Mouse (Mus musculus): ENCODE data around the gene Slc6a6.

Slc6a6 gene

DNA sequence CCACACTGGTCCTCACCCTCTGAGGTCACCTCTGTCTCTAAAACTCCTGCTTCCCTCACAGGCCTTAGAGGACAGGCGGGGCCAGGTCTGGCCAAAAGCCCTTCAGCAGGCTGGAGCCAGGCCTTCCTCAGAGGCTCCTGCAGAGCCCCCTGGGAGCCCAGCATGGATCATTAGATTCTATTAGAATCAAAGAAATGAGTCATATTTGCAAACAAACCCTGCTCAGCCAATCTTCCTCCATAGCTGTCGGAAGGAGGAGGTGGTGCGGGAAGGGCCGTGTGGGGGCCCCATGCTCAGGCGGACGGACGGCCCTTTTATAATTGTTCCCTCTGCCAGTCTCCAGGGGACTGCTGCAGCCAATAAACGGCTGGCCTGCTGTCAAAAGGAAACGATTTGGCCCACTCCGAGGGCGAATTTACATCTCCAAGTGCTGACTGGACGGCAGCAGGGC lies 45.8 kb downstream of the Slc6a6 start:
- no peak for DNase-seq

DNA sequence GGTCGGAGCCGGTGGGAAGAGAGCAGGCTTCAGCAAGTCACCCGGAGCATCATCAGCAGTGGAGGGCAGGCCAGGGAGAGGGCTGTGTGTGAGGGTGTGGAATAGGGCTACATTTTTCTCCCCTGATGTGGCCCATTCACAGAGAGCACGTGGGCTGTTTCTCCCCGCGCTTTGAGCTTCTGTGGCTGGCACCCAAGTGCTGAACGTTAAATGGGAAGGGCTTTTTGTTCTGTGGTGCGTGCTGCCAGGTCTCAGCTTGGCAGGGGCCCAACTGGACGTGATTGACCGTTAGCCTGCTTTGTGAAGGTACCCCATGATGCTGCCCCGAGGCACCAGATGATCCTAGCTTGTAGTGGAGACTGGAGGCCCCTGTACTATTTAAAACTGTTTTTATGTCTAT lies 48.3 kb downstream of the Slc6a6 start:
- DNase-seq = no peak

DNA sequence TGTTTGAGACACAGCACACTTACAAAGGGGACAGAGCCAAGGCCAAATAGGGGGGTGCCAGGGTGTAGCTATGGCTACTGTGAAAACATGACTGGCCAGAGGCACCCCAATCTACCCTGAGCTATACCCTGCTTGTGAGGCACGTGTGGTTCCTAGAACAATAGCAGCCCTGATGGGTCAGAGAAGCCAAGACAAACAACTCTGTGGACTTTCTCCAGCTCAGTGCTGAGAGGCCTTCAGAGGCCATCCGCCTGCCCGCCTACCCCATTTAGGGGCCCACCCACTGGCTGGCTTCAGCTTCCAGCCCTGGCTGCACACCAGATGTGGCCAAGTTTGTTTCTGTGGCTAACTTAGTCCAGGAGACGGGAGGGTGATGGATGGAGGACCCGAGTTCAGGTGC lies 52.6 kb downstream of the Slc6a6 start:
- DNase-seq = no peak

DNA sequence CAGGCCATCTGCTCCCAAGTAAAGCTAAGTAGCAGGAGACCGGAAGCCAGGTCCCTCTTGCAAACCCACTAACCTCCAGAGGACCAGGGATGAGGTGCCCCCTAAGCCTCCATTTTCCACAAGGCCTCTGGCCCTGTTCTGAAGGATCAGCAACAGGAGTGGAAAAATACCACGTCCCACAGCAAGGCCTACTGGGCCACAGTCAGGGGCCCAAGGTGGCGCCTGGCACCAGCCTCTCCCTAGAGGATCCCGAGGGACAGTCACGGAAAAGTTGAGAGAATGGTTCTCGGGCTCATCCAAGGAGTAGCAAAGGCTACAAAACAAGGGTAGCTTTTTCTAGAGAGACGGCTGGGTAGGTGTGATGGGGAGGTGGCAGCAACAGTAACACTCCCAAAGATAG lies 53.6 kb downstream of the Slc6a6 start:
- no peak for DNase-seq

DNA sequence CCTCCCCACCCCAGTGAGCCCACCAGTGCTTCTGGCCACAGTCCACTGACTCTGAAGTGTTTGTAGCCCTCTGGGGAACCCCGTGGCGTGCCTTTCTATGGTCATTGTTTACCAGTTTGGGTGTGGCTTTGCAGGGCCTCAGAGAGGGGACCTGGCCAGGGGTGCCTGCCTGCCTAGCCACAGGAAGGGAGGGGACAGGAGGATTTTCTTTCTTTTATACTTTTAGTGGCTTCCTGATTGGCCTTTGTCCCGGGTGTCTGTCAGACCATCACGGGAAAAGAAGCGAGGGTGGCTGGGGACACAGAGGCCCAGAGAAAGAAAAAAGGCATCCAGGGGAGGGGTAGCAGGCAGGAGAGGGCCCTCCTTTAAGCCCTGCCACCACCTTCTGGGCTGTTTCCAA lies 54.2 kb downstream of the Slc6a6 start:
- no peak for DNase-seq

DNA sequence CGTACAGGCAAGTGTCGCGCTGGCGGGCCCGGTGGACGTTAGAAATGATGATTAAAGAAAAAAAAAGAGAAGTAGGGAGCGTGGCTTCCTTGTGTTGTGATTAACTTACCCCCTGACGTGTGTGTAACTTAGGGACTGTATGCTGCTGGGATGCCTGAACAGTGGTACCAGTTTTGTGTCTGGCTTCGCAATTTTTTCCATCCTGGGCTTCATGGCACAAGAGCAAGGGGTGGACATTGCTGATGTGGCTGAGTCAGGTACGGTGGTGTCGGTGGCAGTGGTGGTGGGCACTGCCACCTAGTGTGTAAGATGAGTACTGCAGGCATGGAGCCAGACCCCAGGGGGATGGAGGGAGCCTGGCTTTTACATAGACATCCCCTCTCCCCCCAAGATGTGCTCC lies 57.2 kb downstream of the Slc6a6 start:
- peak; percentile 45 for DNase-seq

DNA sequence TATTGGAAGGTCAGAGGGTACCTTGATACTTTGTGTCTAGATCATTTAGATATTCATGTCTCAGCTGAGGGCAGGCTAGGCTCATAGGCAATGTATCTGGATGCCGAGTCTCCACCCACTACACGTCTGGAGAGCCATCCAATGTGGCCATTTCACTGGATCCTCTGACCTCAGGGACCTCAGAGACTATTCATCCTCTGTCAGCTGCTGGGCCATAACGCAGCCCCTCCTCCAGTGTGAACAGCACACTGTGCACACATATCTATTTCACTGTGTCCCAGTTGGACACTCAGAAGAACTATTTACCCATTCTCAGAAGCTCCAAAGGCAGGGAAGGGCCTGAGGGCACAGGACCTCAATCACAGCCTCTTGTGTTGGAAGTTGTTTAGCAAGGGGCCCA lies 58.6 kb downstream of the Slc6a6 start:
- DNase-seq = no peak

DNA sequence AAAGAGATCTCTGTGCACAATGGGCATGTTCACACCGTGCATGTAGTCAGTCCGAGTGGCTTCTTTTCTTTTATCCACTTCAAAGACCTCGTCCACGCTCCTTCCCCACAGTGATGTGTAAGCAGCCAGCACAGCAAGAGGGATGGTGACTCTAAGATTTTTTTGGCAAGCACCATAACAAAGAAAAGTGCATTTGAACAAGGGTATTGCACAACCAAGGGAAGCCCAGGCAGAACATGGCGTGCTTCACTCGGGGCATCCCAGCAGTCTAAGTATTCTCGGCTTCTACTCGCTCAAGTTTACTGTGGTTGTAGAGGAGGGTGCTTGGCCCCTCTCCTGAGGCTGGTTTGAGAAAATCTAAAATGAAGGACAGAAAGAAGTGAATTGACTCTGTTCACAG lies 59.1 kb downstream of the Slc6a6 start:
- no peak for DNase-seq

DNA sequence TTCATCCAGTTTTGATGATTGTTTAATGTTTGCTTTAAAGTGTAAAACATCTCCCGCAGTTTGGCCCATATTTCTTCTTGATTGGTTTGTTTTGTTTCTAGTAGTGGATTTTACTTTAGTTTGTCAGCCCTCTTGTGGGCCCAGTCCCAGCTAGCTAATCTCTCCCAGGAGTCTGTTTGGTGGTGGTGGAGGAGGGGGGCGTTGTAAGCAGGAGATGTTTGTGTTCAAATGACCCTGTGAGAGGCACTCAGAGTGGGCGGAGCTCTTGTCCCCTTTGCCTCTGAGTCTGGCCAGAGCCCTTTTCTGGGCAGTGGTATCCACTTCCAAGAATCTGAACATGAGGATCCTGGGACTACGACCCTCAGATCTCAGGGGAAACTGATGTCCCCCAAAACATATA lies 60.0 kb downstream of the Slc6a6 start:
- no peak for DNase-seq

DNA sequence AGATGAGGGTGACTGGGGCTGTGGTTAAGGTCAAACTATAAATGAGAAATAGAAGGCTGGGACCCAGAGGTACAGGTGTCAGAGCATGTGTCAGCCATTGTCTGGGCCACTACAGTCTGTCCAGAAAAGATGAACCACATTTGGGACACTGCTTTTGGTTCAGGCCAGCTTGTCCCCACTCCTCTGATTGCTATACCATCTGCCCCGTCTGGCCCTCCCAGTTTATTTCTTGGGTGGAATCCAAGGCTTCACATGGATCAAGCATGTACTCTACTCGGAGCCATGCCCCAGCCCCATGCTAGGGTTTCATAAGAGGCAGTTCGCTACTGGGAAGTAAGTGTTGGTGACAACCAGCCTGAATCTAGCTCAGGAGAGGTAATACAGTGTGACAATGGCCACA lies 61.4 kb downstream of the Slc6a6 start:
- DNase-seq = no peak

DNA sequence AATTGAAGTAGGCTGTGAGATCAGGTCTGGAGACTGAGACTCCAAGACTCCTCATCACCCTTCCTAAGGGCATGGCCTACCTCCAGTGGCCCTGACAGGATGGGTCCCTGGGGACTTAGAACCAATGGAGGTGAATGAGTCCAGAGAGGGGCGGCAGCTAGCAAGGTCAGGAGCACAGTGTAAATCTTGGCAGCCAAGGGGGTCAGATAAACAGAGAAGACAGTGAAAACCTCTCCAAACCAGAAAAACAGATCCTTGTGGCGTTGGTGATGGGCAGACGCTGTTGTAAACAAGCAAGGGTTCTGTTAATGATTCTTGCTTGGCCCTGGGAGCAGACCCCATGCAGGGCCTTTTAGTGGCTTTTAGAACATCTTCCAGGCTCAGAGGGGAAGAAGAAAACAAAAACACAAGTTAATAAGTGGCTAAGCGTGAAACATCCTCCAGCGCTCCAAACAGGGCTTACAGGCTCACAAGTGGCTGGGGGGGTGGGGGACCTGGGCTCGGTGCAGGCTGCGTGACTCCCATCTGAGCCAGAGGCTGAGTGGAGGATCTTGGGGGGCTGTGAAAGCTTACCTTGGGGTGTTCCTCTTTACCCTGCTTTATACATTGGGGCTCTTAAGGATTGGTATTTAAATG lies 62.2 kb downstream of the Slc6a6 start:
- no peak for DNase-seq

DNA sequence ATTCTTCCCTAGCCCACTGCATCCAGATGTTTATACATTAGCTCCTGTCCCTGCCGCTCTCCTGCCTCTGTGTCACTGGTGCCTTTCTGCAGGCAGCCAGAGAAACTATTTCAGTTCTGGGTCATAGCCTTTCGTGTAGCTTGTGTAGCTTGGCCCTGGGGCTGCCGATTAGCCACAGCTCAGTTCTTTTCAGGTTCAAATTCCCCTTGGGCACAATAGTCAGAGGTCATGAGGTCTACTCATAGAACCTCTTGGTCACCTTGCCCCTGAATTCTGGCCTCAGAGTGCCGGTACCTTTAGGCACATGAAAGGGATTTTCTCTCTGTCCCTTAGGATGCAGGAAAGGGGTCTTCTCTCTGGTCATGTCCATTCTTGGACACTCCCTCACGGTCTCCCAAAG lies 62.9 kb downstream of the Slc6a6 start:
- no peak for DNase-seq

DNA sequence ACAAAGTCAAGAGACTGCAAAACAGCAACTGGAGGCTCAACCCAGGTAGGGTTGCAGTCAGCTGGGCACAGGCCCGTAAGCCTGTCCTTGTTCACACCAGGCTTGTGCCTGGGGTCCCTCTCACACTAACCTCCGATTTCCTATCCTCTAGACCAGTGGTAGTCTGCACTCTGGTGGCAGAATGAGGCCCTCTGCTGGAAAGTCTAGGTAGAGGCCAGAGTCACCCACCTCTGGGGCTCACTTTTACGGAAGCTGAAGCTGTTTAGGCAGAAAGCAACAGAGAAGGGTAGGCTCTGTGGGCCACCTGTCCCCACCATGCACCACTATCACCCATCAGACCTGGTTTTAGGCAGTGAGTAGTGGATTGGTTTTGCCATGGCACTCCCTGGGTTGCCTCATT lies 67.1 kb downstream of the Slc6a6 start:
- DNase-seq = no peak

DNA sequence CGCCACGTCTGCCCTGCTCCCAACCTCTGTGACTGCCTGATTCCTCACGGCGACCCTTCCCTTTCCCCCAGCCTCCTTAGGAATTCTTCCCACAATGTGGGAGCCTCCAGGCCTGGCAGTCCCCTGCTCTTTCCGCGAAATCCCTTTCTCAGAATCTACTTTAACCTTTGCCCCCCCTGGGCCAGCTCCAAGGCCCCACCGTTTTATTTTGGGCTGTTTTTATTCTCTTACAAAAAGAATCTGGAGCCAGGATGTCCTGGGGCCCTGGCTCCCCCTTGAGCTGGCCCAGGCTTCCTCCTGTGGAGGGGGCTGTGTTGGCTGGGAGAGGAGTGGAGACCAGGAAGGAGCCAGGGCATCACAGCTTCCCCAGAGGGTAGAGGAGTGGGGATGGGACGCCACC lies 69.0 kb downstream of the Slc6a6 start:
- DNase-seq = no peak

DNA sequence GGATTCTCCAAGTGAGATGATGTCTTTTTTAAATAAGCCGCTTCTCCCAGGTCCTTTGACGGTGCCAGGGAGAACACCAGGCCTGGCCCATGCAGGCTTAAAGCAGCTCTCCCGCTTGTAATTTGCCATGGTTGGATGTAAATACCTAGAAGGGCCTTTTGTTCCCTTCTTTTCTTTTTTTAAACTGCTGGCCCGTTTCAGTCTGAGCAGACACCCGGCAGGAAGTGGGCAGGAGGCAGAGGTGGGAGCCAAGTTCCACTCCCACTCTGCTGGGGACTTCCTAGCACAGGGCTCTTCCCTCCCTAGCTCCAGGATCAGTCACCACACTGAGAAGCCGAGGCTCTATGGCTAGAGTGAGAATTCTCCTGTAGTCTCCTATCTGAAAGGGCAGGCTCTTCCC lies 70.2 kb downstream of the Slc6a6 start:
- DNase-seq = no peak

DNA sequence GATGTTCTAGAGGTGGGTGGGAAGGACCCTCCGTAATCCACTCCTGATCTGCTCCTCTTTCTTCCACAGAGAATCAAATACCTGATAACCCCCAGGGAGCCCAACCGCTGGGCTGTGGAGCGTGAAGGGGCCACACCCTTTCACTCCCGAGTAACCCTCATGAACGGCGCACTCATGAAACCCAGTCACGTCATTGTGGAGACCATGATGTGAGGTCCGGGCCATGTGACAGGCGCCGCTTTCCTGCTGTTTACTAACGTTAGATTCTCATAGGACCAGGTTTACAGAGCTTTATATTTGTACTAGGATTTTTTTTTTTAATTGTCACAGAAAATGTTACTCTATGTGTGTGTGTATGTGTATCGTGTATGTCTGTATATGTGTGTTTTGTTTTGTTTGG lies 71.0 kb downstream of the Slc6a6 start:
- DNase-seq = no peak

DNA sequence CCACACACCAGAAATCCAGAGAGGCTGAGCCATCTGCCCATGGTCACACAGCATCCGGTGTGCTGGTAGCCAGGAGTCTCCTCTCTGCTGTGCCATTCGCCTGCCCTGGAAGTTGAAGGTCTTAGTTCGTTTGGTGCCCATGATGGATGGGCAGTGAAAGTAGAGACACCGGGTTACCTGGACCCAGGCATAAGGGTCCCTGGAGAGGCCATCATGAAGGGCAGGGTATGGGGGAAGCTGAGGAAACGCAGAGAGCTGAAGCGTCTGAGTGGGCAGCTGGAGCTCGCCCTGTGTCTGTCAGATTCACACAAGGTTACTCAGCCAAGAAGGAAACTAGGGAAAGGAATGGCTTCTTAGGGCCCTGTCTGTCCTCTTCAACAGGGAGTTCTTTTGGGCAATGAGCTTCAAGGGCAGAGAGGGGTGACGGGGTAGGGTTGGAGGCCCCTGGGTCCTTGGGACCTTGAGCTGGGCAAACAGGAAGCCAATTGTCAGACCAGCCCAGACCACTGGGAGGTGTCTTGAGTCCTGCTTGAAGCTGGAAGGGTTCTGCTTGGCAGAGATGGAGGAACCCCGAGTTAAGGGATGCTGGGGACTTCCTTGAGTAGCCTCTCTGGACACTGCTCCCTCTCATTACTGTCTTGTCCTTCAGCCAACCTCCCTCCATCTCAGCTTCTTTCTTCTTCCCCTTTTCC lies 78.3 kb downstream of the Slc6a6 start:
- DNase-seq = no peak

DNA sequence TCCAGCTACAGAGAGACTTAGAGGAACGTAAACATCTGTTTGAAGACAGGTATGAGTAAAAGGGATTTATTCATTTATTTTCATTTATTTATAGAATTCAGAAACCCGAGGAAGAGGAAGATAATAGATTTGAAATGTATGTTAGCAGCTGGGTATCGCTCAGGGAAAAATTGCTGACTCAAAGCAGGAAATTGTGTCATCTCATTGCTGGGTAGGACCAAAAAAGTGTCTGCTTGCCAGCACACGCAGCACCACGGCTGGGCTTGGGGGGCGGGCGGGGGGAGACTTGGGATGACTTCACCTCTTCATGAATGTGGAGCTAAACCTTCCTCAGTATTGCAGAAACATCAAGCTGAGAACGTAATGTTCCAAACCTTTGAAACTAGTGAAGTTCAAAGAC lies 83.7 kb downstream of the Slc6a6 start:
- DNase-seq = no peak

DNA sequence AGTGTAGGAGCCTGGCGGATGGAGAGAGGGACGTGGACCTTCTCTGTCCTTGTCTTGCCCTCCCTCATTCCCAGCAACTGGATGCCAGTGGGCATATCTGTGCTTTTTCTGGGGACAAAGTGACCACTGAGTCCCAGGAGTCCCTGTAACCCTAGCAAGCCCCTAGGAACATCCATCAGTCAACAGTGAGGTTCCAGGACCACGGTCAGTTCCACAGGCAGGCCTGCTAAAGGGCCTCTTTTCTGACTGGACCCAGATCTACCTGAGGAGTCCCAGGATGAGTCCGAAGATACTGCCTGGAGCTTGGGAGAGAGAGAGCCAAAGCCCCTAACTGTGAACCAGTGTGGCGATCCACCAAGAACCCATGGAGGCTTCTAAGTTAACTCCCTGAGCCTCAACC lies 90.1 kb downstream of the Slc6a6 start:
- DNase-seq = no peak

DNA sequence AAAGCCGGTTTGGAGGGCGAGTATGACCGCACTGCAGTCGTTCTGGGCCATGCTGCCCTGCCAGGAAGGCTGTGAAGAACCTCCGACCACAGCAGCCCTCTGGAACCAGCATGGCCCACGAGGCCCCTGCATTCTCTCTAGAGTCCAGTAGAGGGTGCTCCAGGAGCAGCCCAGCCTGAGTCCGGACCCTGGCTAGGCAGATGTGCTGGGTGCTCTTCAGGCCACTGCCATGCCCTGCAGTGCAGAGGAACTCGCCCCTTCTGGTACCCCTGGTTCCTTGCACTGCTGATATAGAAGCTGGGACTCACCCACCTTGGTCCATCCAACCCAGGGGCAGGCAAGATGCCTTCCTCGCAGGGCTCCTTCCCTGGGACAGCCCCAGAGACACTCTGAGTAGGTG lies 92.7 kb downstream of the Slc6a6 start:
- DNase-seq = peak; percentile 28

DNA sequence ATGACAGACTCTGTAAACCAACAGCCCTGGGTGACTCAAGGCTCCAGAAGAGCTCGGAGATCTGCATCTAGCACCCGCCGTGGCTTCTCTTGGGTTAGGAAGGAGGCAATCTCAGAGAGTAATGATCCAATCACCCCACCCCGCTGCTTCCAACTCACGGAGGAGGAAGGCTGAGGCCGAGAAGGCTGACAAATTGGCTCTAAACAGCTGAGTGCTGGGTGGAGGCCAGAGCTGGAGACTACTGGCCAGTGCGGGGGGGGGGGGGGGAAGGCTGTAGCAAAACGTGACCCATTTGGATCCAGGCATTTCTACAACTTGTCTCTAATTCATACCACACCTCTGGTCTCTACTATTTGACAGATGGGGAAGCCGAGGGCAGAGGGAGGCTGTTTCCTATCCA lies 95.4 kb downstream of the Slc6a6 start:
- DNase-seq = no peak

DNA sequence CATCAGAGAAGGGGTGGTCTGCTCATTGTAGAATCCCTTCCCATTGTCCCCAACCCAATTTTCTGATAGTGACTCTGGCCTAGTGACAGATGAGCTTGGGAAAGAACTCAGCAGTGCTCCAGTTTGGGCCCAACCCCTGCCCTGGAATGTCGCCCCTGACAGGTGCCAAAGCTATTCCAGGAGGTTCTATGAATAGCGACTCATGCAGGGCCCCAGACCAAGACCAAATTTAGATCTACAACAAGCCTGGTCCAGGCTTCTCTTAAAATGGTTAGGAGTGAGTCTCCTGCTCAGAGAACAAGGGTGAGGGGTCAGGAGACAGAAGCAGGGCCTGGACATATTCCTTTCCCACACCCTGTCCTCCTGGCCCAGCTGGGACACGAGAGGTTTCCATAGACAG lies 101.2 kb downstream of the Slc6a6 start:
- DNase-seq = no peak

DNA sequence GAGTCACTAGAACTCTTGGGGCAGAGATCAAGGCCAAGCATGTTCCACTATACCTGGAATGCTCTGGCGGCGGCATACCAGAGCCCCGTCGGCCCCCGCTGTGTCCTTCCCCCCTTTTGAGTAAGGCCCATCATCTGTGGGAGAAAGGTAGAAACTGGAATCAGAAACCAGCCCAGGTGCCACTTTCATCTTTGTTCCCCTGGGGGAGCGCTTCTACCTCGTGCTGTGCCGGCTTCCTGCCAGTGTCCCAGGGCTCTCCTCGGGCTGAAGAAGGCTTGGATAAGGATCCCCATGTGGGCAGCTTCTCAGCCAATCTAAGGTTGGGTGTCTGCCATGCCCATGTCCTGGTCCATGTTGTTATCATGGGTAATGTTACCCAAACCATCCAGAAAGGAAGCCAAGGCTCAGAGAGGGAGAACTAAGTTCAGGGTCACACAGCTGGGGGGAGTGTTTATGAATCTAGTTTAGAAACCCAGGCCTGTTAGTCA lies 104.5 kb downstream of the Slc6a6 start:
- no peak for DNase-seq

DNA sequence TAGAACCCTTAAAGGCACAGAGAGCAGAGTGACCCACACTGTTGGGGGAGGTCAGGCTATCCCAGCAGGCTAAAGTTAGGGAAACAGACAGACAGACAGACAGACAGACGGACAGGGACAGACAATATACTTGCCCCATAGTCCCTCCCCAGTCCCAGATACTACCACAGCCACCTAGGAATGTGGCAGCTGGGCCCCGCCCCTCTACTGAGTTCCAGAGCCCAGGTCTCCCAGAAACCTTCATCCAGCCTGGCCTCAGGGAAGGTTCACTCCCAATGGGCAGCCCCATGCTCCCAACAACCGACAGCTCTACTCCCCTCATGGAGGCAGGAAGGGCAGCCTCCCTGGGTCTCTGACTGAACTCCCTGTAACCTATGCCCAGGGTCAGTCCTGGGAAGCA lies 111.8 kb downstream of the Slc6a6 start:
- DNase-seq = no peak

DNA sequence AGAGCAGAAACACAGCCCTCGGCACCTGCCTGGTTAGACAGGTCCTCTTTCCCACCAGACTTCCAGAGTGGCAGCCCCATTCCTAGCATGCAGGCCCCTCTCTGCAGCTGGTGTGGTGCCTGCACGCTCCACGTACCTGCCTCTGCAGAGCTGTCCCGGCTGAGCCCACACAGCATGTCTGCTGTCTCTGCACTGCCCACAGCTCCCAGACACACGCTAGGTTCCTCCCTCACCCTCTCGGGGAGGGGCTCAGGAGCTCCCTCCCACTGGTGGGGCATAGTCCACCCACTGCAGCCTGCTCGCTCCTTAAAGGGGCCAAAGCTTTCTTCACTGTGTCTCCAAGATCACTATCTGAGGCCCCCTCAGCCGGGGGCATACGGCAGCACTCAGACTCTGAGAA lies 112.2 kb downstream of the Slc6a6 start:
- no peak for DNase-seq
